Mouse (Mus musculus): ENCODE results near the gene Grb10. TPM values are rescaled to one million over a fixed set of nuclear protein-coding genes. Genes with fewer than 3 reads are reported as not detected.
A peak's percentile ranks its signal among the peaks of the same experiment; 100 is the strongest.

Grb10 gene
- polyA plus RNA-seq, 1 experiment from 2014 or later = 165 TPM

DNA sequence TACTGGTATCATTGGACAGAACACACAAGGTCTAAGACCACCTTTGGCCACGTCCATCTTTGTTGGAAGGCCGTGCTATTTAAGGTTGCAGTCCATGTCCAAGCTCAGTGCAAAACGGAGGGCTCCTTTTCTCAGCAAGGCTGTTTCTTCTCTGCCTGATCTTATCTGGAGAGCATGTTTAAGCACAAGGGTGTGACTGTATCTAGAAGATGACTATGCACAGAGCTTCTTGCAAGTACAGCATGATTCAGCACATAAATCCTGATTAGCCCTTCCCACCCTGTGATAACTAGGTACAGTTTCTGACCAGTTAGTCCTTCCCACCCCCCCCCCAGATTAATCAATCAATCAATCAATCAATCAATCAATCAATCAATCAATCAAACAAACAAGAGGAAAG lies 115.1 kb downstream of the Grb10 start:
- no peak overlapping the region for H3K27ac ChIP-seq
- 94% methylated on average over 3 of the region's 3 CpGs for WGBS

DNA sequence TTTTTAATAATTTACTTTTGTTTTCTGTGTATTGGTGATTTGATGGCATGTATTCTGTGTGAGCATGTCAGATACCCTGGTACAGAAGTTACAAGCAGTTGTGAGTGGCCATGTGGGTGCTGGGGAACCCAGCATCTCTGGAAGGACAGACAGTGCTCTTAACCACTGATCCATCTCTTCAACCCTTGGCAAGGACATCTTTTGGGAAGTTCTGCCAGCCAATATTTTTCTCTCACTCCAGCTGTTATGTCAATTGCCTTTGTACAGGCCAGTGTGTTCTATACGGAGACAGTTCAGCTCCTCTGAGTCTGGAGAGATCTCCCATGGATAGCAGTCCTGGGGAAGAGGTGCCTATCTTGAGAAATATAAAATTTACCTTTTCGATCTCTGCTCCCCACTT lies 116.4 kb downstream of the Grb10 start:
- no peak overlapping the region for H3K4me2 ChIP-seq
- ATAC-seq = no peak
- no peaks in the 10 kb centered on the region for H3K9me3 ChIP-seq (replicated peaks)
- H3K4me1 ChIP-seq = no peaks in the 10 kb centered on the region
- no peaks in the 10 kb centered on the region for H3K36me3 ChIP-seq (ENCODE audit: poor library complexity, severe bottlenecking)
- no peaks in the 10 kb centered on the region for H3K27me3 ChIP-seq
- H3K4me3 ChIP-seq = no peak overlapping the region
- H3K27ac ChIP-seq = no peak overlapping the region
- no peak overlapping the region for H3K9ac ChIP-seq
- WGBS = 93% methylated on average over 2 of the region's 2 CpGs

More for the DNA sequence above, 115.1 kb downstream of the Grb10 start:
- Histone ChIP-seq H3K4me3 (no peak overlapping the region), H3K4me1 (no peaks in the 10 kb centered on the region), H3K4me2 (no peak overlapping the region), H3K9me3 (replicated peaks) (no peaks in the 10 kb centered on the region), H3K9ac (no peak overlapping the region), H3K27me3 (no peaks in the 10 kb centered on the region), H3K36me3 (ENCODE audit: poor library complexity, severe bottlenecking) (no peaks in the 10 kb centered on the region)
- no peak for ATAC-seq

DNA sequence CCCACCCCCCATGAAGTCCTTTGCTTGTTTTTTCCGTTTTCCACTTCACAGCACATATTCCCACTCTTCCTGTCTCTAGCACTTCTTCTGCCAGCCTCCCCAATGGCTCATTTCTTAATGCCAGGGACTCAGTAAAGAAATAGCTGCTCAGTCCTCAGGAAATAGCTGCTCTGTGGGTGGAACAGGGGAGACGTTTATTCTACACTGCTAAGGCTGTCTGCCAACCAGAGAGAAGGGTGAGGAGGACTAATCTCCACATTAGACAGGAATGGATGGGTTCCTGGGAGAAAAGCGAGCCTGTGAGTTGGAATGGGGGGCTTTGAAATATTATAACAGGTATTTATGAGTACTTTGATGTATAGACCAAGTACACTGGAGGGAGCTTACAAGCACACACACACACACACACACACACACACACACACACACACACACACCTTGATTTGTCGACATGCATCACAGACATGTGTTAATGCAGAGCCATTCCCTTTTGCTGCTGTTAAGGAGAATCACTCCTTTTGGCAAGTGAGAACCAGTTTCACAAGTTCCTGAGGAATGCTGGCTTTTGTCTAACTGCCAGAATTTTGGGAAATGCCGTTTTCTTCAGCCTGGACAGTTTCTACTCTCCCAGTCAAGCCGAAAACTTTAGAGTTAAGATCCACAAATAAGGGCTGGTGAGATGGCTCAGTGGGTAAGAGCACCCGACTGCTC lies 130.6 kb downstream of the Grb10 start:
- 58% methylated on average over 7 of the region's 7 CpGs for WGBS
- H3K27me3 ChIP-seq = no peaks in the 10 kb centered on the region
- no peak overlapping the region for H3K4me2 ChIP-seq
- no peaks in the 10 kb centered on the region for H3K4me1 ChIP-seq
- no peaks in the 10 kb centered on the region for H3K9me3 ChIP-seq (replicated peaks)
- no peak for ATAC-seq
- H3K27ac ChIP-seq = no peak overlapping the region
- no peaks in the 10 kb centered on the region for H3K36me3 ChIP-seq (ENCODE audit: poor library complexity, severe bottlenecking)
- H3K4me3 ChIP-seq = no peak overlapping the region
- no peak overlapping the region for H3K9ac ChIP-seq

DNA sequence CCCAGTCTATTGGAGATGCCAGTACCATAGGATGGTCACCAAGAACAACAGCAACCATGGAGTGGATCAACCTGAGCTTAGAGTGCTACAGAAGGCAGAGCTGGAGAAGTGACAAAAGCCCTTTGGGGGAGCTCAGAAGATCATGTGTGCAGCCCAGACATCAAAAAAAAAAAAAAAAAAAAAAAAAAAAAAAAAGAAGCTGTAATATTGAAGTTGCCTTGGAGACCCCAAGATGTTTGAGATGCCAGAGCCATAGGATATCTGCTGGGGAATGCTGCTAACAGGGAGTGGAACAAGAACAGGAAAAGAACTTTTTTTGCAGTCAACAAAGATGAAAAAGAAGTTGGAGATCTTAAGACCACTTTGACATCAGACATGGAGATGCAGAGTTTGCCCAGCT lies 133.0 kb downstream of the Grb10 start:
- no peak overlapping the region for H3K4me2 ChIP-seq
- no peak overlapping the region for H3K9ac ChIP-seq
- H3K36me3 ChIP-seq (ENCODE audit: poor library complexity, severe bottlenecking) = no peaks in the 10 kb centered on the region
- no peak overlapping the region for H3K4me3 ChIP-seq
- no peak for ATAC-seq
- H3K27me3 ChIP-seq = no peaks in the 10 kb centered on the region
- no peaks in the 10 kb centered on the region for H3K4me1 ChIP-seq
- no peaks in the 10 kb centered on the region for H3K9me3 ChIP-seq (replicated peaks)
- no peak overlapping the region for H3K27ac ChIP-seq

DNA sequence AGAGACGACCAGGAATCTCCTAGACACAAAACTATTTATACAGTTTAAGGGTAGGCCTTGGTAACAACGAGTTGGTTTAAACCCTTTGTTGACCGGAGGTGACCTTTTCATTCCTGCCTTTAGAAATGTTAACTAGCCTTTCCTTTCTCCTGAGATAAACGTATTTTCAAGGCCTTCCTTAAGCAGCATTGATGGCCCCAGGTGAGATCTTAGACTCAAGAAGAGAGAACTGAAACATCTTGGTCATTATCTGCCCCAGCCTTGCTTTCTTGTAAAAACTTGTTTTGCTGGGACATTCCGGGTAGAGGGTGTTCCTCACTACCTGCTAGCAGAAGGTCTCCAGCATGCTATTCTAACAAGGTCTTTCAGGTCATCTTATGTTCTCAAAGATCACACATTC lies 133.5 kb downstream of the Grb10 start:
- H3K4me3 ChIP-seq = no peak overlapping the region
- no peak overlapping the region for H3K27ac ChIP-seq
- H3K27me3 ChIP-seq = no peaks in the 10 kb centered on the region
- no peaks in the 10 kb centered on the region for H3K9me3 ChIP-seq (replicated peaks)
- WGBS = 59% methylated on average over 5 of the region's 5 CpGs
- no peak overlapping the region for H3K4me2 ChIP-seq
- no peak for ATAC-seq
- no peaks in the 10 kb centered on the region for H3K4me1 ChIP-seq
- H3K36me3 ChIP-seq (ENCODE audit: poor library complexity, severe bottlenecking) = no peaks in the 10 kb centered on the region
- H3K9ac ChIP-seq = no peak overlapping the region

DNA sequence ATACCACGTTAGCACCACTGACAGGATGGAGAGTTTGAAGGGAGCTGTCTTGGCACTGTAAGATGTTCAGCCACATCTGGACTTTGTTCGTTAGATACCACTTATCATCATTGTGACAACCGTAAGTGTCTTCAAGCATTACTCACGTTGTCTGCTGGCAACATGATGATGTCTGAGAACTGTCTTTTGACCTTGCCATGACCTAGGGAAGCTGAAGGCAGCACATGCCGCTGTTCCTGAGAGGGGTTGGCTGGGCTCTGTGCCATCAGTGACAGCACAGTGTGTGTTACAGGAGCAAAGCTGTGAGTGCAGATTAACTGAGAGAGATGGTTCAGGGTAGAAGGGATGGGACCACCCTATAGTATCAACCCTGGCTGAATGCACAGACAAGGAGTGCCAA lies 137.0 kb downstream of the Grb10 start:
- 0 out of 2 replicates have a peak, but pooled peaks have one; percentile 30 for ATAC-seq
- Histone ChIP-seq H3K9me3 (replicated peaks) (no peaks in the 10 kb centered on the region), H3K4me1 (no peaks in the 10 kb centered on the region), H3K36me3 (ENCODE audit: poor library complexity, severe bottlenecking) (no peaks in the 10 kb centered on the region), H3K9ac (no peak overlapping the region), H3K27me3 (no peaks in the 10 kb centered on the region), H3K27ac (no peak overlapping the region), H3K4me3 (no peak overlapping the region), H3K4me2 (no peak overlapping the region)
- WGBS = 83% methylated on average over 5 of the region's 5 CpGs

DNA sequence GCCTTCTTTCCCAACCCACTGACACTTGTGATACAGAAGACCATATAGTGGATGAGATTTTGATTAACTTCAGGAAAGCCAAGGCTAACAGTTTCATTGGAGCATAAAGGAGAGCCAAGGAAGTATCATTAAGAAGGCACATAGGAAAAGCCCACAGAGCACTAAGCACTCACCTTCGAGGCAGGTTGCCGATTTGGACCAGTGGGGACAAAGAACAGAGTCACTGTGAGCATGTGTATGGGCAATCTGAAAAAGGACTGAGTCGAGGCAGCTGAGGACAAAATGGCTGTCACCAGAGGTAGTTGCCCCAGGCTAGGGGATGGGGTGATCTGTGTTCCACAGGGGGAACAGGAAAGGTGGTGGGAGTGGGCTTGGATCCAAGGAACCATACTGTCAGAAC lies 140.0 kb downstream of the Grb10 start:
- Histone ChIP-seq H3K36me3 (ENCODE audit: poor library complexity, severe bottlenecking) (no peaks in the 10 kb centered on the region), H3K4me1 (no peaks in the 10 kb centered on the region), H3K27ac (no peak overlapping the region), H3K4me2 (no peak overlapping the region), H3K4me3 (no peak overlapping the region), H3K9ac (no peak overlapping the region), H3K27me3 (no peaks in the 10 kb centered on the region), H3K9me3 (replicated peaks) (no peaks in the 10 kb centered on the region)
- 94% methylated on average over 3 of the region's 3 CpGs for WGBS
- ATAC-seq = no peak

DNA sequence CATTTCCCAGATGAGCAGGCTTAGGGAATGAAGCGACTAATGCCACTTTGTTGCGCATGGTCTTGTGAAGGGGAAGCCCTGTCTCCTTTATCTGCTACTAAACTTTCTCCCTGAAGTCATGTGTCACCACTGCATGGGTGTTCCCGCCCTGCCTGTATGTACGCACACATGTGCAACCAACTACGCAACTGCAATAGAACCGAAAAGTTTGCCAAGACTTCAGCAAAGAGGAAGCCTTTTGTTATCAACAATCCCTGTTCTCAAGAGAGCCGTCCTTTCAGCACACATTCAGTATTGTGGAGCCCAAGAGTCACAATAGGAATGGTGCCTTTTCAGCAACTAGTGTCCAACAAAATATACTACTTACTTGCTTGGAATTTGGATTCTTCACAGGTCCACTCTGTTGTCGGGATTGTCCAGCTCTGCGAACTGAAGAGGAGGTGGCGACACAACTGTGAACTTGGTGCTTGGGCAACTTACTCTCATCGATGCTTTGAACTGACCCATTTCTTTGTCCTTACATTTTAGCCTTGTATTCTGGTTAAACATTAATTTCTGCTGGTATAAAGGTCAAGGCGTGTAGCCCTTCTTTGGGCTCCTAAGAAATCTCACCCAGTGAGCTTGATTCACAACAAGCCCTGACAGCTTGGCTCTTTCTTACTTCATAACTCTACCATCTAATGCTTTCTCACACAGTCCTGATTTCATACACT lies 140.7 kb downstream of the Grb10 start, which contains the start of gene Ddc:
Gene Ddc, minus strand, starts transcription at position 500 of the 713 bp plus-strand sequence.
- Histone ChIP-seq H3K9me3 (replicated peaks) (no peaks in the 10 kb centered on the region), H3K27ac (no peak within 1 kb of the TSS), H3K36me3 (ENCODE audit: poor library complexity, severe bottlenecking) (no peaks in the 10 kb centered on the region), H3K27me3 (no peaks in the 10 kb centered on the region), H3K4me1 (no peaks in the 10 kb centered on the region), H3K9ac (no peak within 1 kb of the TSS), H3K4me2 (no peak within 1 kb of the TSS), H3K4me3 (no peak within 1 kb of the TSS)
- WGBS = 87% methylated on average over 12 of the region's 12 CpGs
- no peak for ATAC-seq

DNA sequence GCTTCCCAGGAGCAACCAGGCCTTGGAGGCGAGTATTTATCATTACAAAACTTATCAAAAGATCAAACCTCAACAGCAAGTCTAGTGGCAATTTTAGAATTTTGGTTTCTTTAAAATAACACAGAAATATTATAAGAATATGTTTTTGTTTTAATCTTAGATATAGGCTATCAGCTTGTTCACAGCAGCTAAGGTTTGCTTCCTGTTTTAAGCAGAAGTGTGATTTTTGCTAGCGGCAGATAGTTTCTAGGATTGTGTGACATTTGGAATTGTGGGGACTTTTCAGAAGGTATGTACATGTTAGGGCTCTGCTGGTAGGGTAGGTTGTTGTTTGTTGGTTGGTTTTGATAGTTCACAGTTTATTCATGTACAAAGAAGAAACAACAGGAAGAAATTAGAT lies 143.0 kb downstream of the Grb10 start:
- no peaks in the 10 kb centered on the region for H3K27me3 ChIP-seq
- no peak overlapping the region for H3K9ac ChIP-seq
- H3K9me3 ChIP-seq (replicated peaks) = no peaks in the 10 kb centered on the region
- H3K36me3 ChIP-seq (ENCODE audit: poor library complexity, severe bottlenecking) = no peaks in the 10 kb centered on the region
- 92% methylated on average over 2 of the region's 2 CpGs for WGBS
- no peak overlapping the region for H3K4me3 ChIP-seq
- H3K27ac ChIP-seq = no peak overlapping the region
- H3K4me2 ChIP-seq = no peak overlapping the region
- no peak for ATAC-seq
- H3K4me1 ChIP-seq = no peaks in the 10 kb centered on the region

DNA sequence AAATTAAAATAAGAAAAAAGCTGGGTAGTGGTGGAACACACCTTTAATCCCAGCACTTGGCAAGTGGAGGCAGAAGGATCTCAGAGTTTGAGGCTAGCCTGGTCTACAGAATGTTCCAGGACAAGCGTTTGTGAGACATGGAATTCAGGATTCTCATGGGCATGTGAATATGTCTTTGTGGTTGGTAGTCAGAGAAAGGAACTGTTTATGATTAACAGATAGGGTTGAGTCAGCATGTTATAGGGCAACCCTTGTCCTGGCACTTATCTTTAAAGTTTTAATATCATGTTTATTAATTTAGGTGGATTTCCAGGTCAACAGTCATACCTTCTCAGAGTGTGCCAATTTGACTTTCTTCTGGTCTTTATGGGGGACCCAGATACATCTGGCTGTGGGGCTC lies 144.7 kb downstream of the Grb10 start:
- ATAC-seq = no peak
- Histone ChIP-seq H3K36me3 (ENCODE audit: poor library complexity, severe bottlenecking) (no peaks in the 10 kb centered on the region), H3K27me3 (no peaks in the 10 kb centered on the region), H3K9me3 (replicated peaks) (no peaks in the 10 kb centered on the region), H3K4me1 (peaks cover 6% of the 10 kb centered on the region; the same call in 1 of the 2 replicates), H3K9ac (no peak overlapping the region), H3K27ac (no peak overlapping the region), H3K4me2 (no peak overlapping the region), H3K4me3 (no peak overlapping the region)
- WGBS = 90% methylated on average over 1 of the region's 1 CpGs

DNA sequence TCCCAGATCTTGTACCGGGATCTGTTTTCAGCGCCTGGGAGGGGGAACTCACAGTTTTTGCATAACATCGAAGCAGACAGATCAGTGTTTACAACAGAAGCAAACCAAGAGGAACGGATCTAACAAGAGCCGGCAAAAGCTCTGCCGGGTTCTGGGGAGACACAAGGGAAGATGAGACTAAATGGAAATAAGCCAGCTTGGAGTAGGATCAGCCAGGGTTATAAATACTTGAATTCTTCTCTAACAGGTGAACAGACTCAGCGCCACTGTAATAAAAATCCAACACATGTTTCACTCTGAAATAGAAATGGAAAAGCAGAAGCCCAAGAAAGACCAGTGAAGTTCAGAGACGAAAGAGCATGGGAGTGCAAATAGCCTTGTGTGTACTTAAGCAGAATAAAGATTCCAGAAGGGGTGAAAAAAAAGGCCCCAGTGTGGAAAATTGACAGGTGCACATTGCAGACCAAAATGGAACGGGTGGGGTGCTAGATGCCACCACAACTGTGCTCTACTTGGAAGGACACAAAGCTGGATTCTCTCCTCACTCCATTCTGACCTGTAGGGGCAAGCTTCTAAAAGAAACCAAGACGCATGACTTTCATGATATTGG lies 145.4 kb downstream of the Grb10 start:
- no peak overlapping the region for H3K4me3 ChIP-seq

DNA sequence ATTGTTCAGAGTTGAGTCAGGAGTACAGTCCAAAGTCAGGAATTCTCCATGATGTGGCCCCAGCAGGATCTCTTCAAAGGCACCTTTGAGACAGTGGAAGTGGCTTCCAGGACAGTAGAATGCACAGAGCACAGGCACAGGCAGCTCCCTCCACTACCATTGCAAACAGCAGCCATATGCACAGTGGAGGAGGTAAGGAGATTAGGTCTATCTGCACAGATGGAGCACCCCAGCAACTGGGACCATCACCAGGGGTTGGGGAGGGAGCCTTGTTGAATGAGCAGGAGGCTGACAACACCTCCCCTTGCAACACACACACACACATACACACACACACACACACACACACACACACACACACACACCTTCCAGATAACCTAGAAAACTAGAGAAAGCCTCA lies 146.7 kb downstream of the Grb10 start:
- no peaks in the 10 kb centered on the region for H3K36me3 ChIP-seq (ENCODE audit: poor library complexity, severe bottlenecking)
- no peaks in the 10 kb centered on the region for H3K27me3 ChIP-seq
- no peaks in the 10 kb centered on the region for H3K9me3 ChIP-seq (replicated peaks)
- H3K4me3 ChIP-seq = no peak overlapping the region
- no peak for ATAC-seq
- H3K27ac ChIP-seq = no peak overlapping the region
- H3K4me2 ChIP-seq = no peak overlapping the region
- no peak overlapping the region for H3K9ac ChIP-seq
- H3K4me1 ChIP-seq = peaks cover 6% of the 10 kb centered on the region; the same call in 1 of the 2 replicates

More for the DNA sequence above, 145.4 kb downstream of the Grb10 start:
- 66% methylated on average over 10 of the region's 10 CpGs for WGBS
- no peaks in the 10 kb centered on the region for H3K27me3 ChIP-seq
- no peak overlapping the region for H3K27ac ChIP-seq
- H3K36me3 ChIP-seq (ENCODE audit: poor library complexity, severe bottlenecking) = no peaks in the 10 kb centered on the region
- H3K9me3 ChIP-seq (replicated peaks) = no peaks in the 10 kb centered on the region
- ATAC-seq = no peak
- no peak overlapping the region for H3K9ac ChIP-seq
- H3K4me2 ChIP-seq = no peak overlapping the region
- peaks cover 6% of the 10 kb centered on the region; the same call in 1 of the 2 replicates for H3K4me1 ChIP-seq
